Mouse (Mus musculus) adrenal gland, adult 8-10 months (tissue): ENCODE results near the gene Gga3. TPM values are rescaled to one million over a fixed set of nuclear protein-coding genes. Genes with fewer than 3 reads are reported as not detected.
"Not testable (repeated sequence)": the region's sequence is repeated elsewhere in the genome, so short reads cannot be mapped to it uniquely, and the experiment has no call there.

Experiments
- DNase-seq: peaks from one replicate; pipeline ENCODE4 v3.0.0; 2022
- total RNA-seq, 4 experiments: library from RNA; stranded (reverse); gene quantifications; 2 replicates each; pipeline ENCODE4 v1.2.4; 2022

Gga3 gene
- total RNA-seq: 10 to 100 TPM; 20.3 to 52.7 (median 37.8) TPM

- peak; percentile 88 for DNase-seq
Observed at GRCm38 (mm10) chr11:115603476-115604303, at the start of gene Gga3, which contains the start of gene Mrps7. TSS of gene Gga3 (minus strand) at chr11:115604051. TSS of gene Mrps7 (plus strand) at chr11:115603925.

GRCm38 (mm10) chr11:115653194-115653593 lies 49.3 kb upstream of the Gga3 start:
- no peak for DNase-seq

GRCm38 (mm10) chr11:115651680-115652079 lies 47.8 kb upstream of the Gga3 start:
- no peak for DNase-seq

GRCm38 (mm10) chr11:115649706-115650105 lies 45.9 kb upstream of the Gga3 start:
- DNase-seq: no peak

GRCm38 (mm10) chr11:115647459-115647858 lies 43.6 kb upstream of the Gga3 start:
- DNase-seq: no peak

GRCm38 (mm10) chr11:115646439-115646838 lies 42.6 kb upstream of the Gga3 start:
- no peak for DNase-seq

GRCm38 (mm10) chr11:115645498-115645897 lies 41.6 kb upstream of the Gga3 start:
- DNase-seq: not testable (repeated sequence)

GRCm38 (mm10) chr11:115644308-115644707 lies 40.5 kb upstream of the Gga3 start:
- no peak for DNase-seq

GRCm38 (mm10) chr11:115643265-115643664 lies 39.4 kb upstream of the Gga3 start:
- DNase-seq: no peak

- DNase-seq: no peak
Observed at GRCm38 (mm10) chr11:115642705-115643104, 38.9 kb upstream of the Gga3 start.

- DNase-seq: no peak
Observed at GRCm38 (mm10) chr11:115641664-115642036, 37.8 kb upstream of the Gga3 start.

- no peak for DNase-seq
Observed at GRCm38 (mm10) chr11:115640978-115641663, 37.3 kb upstream of the Gga3 start.

GRCm38 (mm10) chr11:115640311-115640828 lies 36.5 kb upstream of the Gga3 start:
- DNase-seq: no peak

- DNase-seq: no peak
Observed at GRCm38 (mm10) chr11:115639540-115639939, 35.7 kb upstream of the Gga3 start.

GRCm38 (mm10) chr11:115638498-115639409 lies 34.9 kb upstream of the Gga3 start:
- DNase-seq: no peak

GRCm38 (mm10) chr11:115636960-115637359 lies 33.1 kb upstream of the Gga3 start:
- no peak for DNase-seq

GRCm38 (mm10) chr11:115635484-115635883 lies 31.6 kb upstream of the Gga3 start:
- DNase-seq: no peak

GRCm38 (mm10) chr11:115635041-115635440 lies 31.2 kb upstream of the Gga3 start:
- no peak for DNase-seq

GRCm38 (mm10) chr11:115634109-115634508 lies 30.3 kb upstream of the Gga3 start:
- no peak for DNase-seq

GRCm38 (mm10) chr11:115632862-115633261 lies 29.0 kb upstream of the Gga3 start:
- DNase-seq: no peak

- DNase-seq: no peak
Observed at GRCm38 (mm10) chr11:115632247-115632646, 28.4 kb upstream of the Gga3 start.

- no peak for DNase-seq
Observed at GRCm38 (mm10) chr11:115631505-115631890, 27.6 kb upstream of the Gga3 start.
